Mouse (Mus musculus) myocyte (in vitro differentiated cells): ENCODE results near the gene Klhdc8a. TPM values are rescaled to one million over a fixed set of nuclear protein-coding genes. Genes with fewer than 3 reads are reported as not detected.
A peak's percentile ranks its signal among the peaks of the same experiment; 100 is the strongest.

Source experiments
- H3K27me3 ChIP-seq: one replicate; pipeline ENCODE4 v1.6.1; 2011; ENCODE audit not compliant: control insufficient read depth, insufficient read depth, insufficient read length
- H3K36me3 ChIP-seq: one replicate; pipeline ENCODE4 v1.6.1; 2011; ENCODE audit not compliant: control insufficient read depth, insufficient read depth
- H3K4me2 ChIP-seq: one replicate; pipeline ENCODE4 v1.6.1; 2011; ENCODE audit warnings: low read depth, control low read depth
- H3K4me3 ChIP-seq: one replicate; pipeline ENCODE4 v1.5.1; 2011; ENCODE audit warnings: mild to moderate bottlenecking, control low read depth, moderate library complexity
- H3K79me2 ChIP-seq: one replicate; pipeline ENCODE4 v1.6.1; 2011; ENCODE audit not compliant: control insufficient read depth, insufficient read depth
- H3ac ChIP-seq: one replicate; pipeline ENCODE4 v1.6.1; 2011; ENCODE audit not compliant: control insufficient read depth, insufficient read length
- CEBPB ChIP-seq: IDR thresholded peaks from 2 replicates; pipeline ENCODE4 v1.6.1; 2011; ENCODE audit warnings: mild to moderate bottlenecking, moderate library complexity; ENCODE audit not compliant: poor library complexity, insufficient read depth, severe bottlenecking
- E2F4 ChIP-seq: IDR thresholded peaks from one replicate; pipeline ENCODE4 v1.6.1; 2011; ENCODE audit warnings: mild to moderate bottlenecking, control low read depth, moderate library complexity; ENCODE audit not compliant: insufficient read depth
- MAX ChIP-seq: IDR thresholded peaks from one replicate; pipeline ENCODE4 v1.6.1; 2011; ENCODE audit warnings: low read depth, mild to moderate bottlenecking, control low read depth
- MYOD1 ChIP-seq, 3 experiments: IDR thresholded peaks; one replicate each; pipeline ENCODE4 v1.6.1; 2011; ENCODE audit warnings: control low read depth in 2 of 3, low read depth in 2 of 3, mild to moderate bottlenecking in 2 of 3, moderate library complexity in 1 of 3; ENCODE audit not compliant: insufficient read length in 2 of 3, control insufficient read depth in 1 of 3
- MYOG ChIP-seq, 3 experiments: IDR thresholded peaks; one replicate each; pipeline ENCODE4 v1.6.1; 2011; ENCODE audit warnings: control low read depth in 2 of 3, low read depth in 2 of 3, mild to moderate bottlenecking in 2 of 3; ENCODE audit not compliant: insufficient read length in 2 of 3, control insufficient read depth in 1 of 3, insufficient read depth in 1 of 3
- POLR2A ChIP-seq: IDR thresholded peaks from one replicate; pipeline ENCODE4 v1.6.1; 2011; ENCODE audit warnings: low read depth, mild to moderate bottlenecking, control low read depth, moderate library complexity; ENCODE audit not compliant: insufficient read length
- POLR2AphosphoS2 ChIP-seq: IDR thresholded peaks from one replicate; pipeline ENCODE4 v1.6.1; 2011; ENCODE audit warnings: low read depth, control low read depth; ENCODE audit not compliant: insufficient read length
- REST ChIP-seq: IDR thresholded peaks from one replicate; pipeline ENCODE4 v1.6.1; 2011; ENCODE audit warnings: mild to moderate bottlenecking, control low read depth, moderate library complexity; ENCODE audit not compliant: insufficient read depth, insufficient read length
- SRF ChIP-seq: IDR thresholded peaks from one replicate; pipeline ENCODE4 v1.6.1; 2011; ENCODE audit warnings: low read depth; ENCODE audit not compliant: control insufficient read depth, insufficient read length
- TCF12 ChIP-seq: IDR thresholded peaks from one replicate; pipeline ENCODE4 v1.6.1; 2011; ENCODE audit warnings: mild to moderate bottlenecking, control low read depth; ENCODE audit not compliant: poor library complexity, insufficient read depth, severe bottlenecking
- TCF3 ChIP-seq: IDR thresholded peaks from one replicate; pipeline ENCODE4 v1.6.1; 2011; ENCODE audit warnings: low read depth, control low read depth; ENCODE audit not compliant: insufficient read length
- USF1 ChIP-seq: IDR thresholded peaks from one replicate; pipeline ENCODE4 v1.6.1; 2011; ENCODE audit warnings: low read depth, mild to moderate bottlenecking, control low read depth, moderate library complexity
- polyA plus RNA-seq: library from polyadenylated mRNA; unstranded; fragments of >200 nt; fragmentation: generic; extraction: Trizol; gene quantifications from one replicate; pipeline ENCODE4 v1.2.1, GENCODE M21; 2012; ENCODE audit warnings: missing spikeins

Klhdc8a gene
- polyA plus RNA-seq, 1 experiment: 12.4 TPM

- H3ac ChIP-seq: no peak overlapping the region
- TF ChIP-seq MYOD1 (IDR thresholded peaks at IDR 0.05; ENCODE audit: control insufficient read depth in 1 of 3, insufficient read length in 2 of 3, low read depth in 2 of 3): no peak
- no peak for TF ChIP-seq E2F4
- no peak for TF ChIP-seq MAX
- TF ChIP-seq USF1: no peak
- no peak for TF ChIP-seq POLR2A
- no peak for TF ChIP-seq TCF12
- no peak for TF ChIP-seq TCF3
- no peak for TF ChIP-seq MYOG (IDR thresholded peaks at IDR 0.05; ENCODE audit: control insufficient read depth in 1 of 3, insufficient read depth in 1 of 3, insufficient read length in 2 of 3, low read depth in 2 of 3)
- no peak for TF ChIP-seq REST
- TF ChIP-seq CEBPB: no peak
- no peak for TF ChIP-seq POLR2AphosphoS2
- no peak for TF ChIP-seq SRF
- H3K4me2 ChIP-seq: no peak overlapping the region
- no peaks in the 10 kb centered on the region for H3K36me3 ChIP-seq
- H3K79me2 ChIP-seq: no peaks in the 10 kb centered on the region
- H3K4me3 ChIP-seq: no peak overlapping the region
- no peaks in the 10 kb centered on the region for H3K27me3 ChIP-seq
Observed at GRCm38 (mm10) chr1:132351058-132351457, 52.6 kb downstream of the Klhdc8a start.

GRCm38 (mm10) chr1:132353389-132353788 is 55.0 kb downstream of the Klhdc8a start:
- Histone ChIP-seq H3K36me3 (no peaks in the 10 kb centered on the region), H3K79me2 (no peaks in the 10 kb centered on the region), H3ac (no peak overlapping the region), H3K4me2 (peak overlapping the region; percentile 52), H3K27me3 (no peaks in the 10 kb centered on the region), H3K4me3 (no peak overlapping the region)
- peak; percentile 50 for TF ChIP-seq POLR2A
- TF ChIP-seq POLR2AphosphoS2: peak; percentile 59
- peak in 1 of 3 experiments; percentile 10 for TF ChIP-seq MYOG (IDR thresholded peaks at IDR 0.05; ENCODE audit: control insufficient read depth in 1 of 3, insufficient read depth in 1 of 3, insufficient read length in 2 of 3, low read depth in 2 of 3)
- TF ChIP-seq MYOD1 (IDR thresholded peaks at IDR 0.05; ENCODE audit: control insufficient read depth in 1 of 3, insufficient read length in 2 of 3, low read depth in 2 of 3): peak in 1 of 3 experiments; percentile 45
- no peak for TF ChIP-seq TCF12

- no peaks in the 10 kb centered on the region for H3K27me3 ChIP-seq
- no peak overlapping the region for H3ac ChIP-seq
- H3K4me2 ChIP-seq: no peak overlapping the region
- no peaks in the 10 kb centered on the region for H3K36me3 ChIP-seq
- H3K4me3 ChIP-seq: no peak overlapping the region
- TF ChIP-seq MYOG (IDR thresholded peaks at IDR 0.05; ENCODE audit: control insufficient read depth in 1 of 3, insufficient read depth in 1 of 3, insufficient read length in 2 of 3, low read depth in 2 of 3): peak in 1 of 3 experiments; percentile 48
- TF ChIP-seq POLR2AphosphoS2: no peak
- TF ChIP-seq MYOD1 (IDR thresholded peaks at IDR 0.05; ENCODE audit: control insufficient read depth in 1 of 3, insufficient read length in 2 of 3, low read depth in 2 of 3): peak in 2 of 3 experiments; percentile 75 to 76
- TF ChIP-seq CEBPB: no peak
- TF ChIP-seq SRF: no peak
- no peaks in the 10 kb centered on the region for H3K79me2 ChIP-seq
Observed at GRCm38 (mm10) chr1:132354234-132354633, 55.8 kb downstream of the Klhdc8a start.

DNA sequence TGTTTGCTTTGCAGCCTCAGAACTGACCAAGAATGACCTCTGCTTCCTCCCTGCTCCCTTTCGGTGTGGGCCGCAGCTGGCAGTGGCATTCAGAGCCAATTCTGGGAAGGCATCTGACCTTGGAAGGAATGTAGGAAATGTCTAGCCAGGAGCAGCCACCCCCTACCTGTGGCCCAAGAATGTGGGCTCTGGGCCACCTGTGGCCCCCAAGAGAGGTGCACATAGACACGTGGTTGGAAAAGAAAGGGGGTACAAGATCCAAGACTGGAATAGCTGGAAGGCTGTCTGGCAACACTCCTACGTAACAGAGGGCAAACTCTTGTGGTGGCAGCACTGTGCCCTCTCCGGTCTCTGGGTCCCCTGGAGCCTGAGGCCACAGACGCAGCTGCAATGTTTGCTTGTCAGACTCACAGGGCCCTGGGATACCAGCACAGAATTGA is 56.8 kb downstream of the Klhdc8a start:
- Histone ChIP-seq H3K79me2 (no peaks in the 10 kb centered on the region), H3K4me2 (no peak overlapping the region), H3ac (no peak overlapping the region), H3K4me3 (no peak overlapping the region), H3K27me3 (no peaks in the 10 kb centered on the region), H3K36me3 (no peaks in the 10 kb centered on the region)
- peak in 1 of 3 experiments; percentile 69 for TF ChIP-seq MYOG (IDR thresholded peaks at IDR 0.05; ENCODE audit: control insufficient read depth in 1 of 3, insufficient read depth in 1 of 3, insufficient read length in 2 of 3, low read depth in 2 of 3)
- no peak for TF ChIP-seq POLR2A
- TF ChIP-seq MYOD1 (IDR thresholded peaks at IDR 0.05; ENCODE audit: control insufficient read depth in 1 of 3, insufficient read length in 2 of 3, low read depth in 2 of 3): peak in 2 of 3 experiments; percentile 49 to 68

DNA sequence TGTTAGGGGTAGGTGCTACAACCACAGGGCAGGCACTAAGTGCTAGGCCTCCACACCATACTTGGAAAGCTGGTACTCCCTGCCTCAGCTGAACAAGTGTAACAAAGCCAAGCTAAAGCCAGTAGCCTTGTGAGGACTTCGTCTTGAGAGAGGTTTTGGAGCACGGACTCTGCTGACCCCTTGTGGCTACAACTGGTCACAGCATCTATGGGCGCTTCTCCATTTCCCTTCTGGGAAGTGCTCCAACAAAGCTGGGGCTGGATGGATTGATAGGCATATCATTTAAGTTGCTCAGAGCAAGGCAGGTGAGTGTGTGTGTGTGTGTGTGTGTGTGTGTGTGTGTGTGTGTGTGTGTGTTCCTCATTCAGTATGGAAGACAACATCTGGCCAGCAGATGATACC is 57.4 kb downstream of the Klhdc8a start:
- Histone ChIP-seq H3K79me2 (no peaks in the 10 kb centered on the region), H3K4me3 (no peak overlapping the region), H3ac (no peak overlapping the region), H3K27me3 (no peaks in the 10 kb centered on the region), H3K36me3 (no peaks in the 10 kb centered on the region), H3K4me2 (no peak overlapping the region)
- TF ChIP-seq MAX (no peak), POLR2A (no peak), E2F4 (no peak)

GRCm38 (mm10) chr1:132356841-132357240 is 58.4 kb downstream of the Klhdc8a start:
- H3K4me2 ChIP-seq: no peak overlapping the region
- no peaks in the 10 kb centered on the region for H3K79me2 ChIP-seq
- H3K27me3 ChIP-seq: no peaks in the 10 kb centered on the region
- peaks cover 5% of the 10 kb centered on the region for H3K36me3 ChIP-seq
- no peak overlapping the region for H3ac ChIP-seq
- no peak for TF ChIP-seq MYOG (IDR thresholded peaks at IDR 0.05; ENCODE audit: control insufficient read depth in 1 of 3, insufficient read depth in 1 of 3, insufficient read length in 2 of 3, low read depth in 2 of 3)
- TF ChIP-seq USF1: no peak
- no peak for TF ChIP-seq TCF3
- no peak for TF ChIP-seq MYOD1 (IDR thresholded peaks at IDR 0.05; ENCODE audit: control insufficient read depth in 1 of 3, insufficient read length in 2 of 3, low read depth in 2 of 3)
- TF ChIP-seq E2F4: no peak
- TF ChIP-seq POLR2AphosphoS2: no peak
- TF ChIP-seq MAX: no peak
- no peak for TF ChIP-seq REST
- no peak for TF ChIP-seq CEBPB
- TF ChIP-seq POLR2A: no peak
- TF ChIP-seq SRF: no peak
- no peak for TF ChIP-seq TCF12
- H3K4me3 ChIP-seq: no peak overlapping the region
